Mouse (Mus musculus): ENCODE measurements around the gene Kcnip1.

DNA sequence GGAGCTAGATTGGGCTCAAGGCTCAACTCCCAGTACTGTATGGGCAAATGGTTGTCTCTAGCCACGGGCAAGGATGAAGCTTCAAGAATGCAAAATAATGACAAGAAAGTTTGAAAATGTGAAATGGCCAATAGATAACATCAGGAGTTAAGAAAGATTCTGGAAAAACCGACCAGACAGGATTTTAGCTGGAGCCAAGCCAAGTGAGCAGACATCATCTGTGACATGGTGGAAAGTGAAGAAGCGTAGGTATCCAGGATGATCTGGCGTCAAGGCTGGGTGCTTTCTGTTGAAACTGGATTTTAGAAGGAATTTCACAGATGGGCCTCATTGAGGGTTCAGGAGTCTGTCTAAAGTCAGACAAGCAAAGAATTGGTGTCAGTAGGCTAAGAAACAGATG, 394.0 kb downstream of the Kcnip1 start, which contains the start of gene D130052B06Rik:
- TF ChIP-seq POLR2A (IDR thresholded peaks at IDR 0.05; ENCODE audit: extremely low read depth, insufficient read depth, low read length) (no peak), CTCF (IDR thresholded peaks at IDR 0.05; ENCODE audit: low read depth, low read length) (no peak)
